Mouse (Mus musculus) thymus, postnatal 10 days (tissue): Measurements from ENCODE around the gene Gm20388.

Experiments used
- DNase-seq, 2 experiments: peaks; one replicate each; pipeline ENCODE4 v3.0.0; 2021; ENCODE audit warnings: low spot score in 2 of 2

Gene Gm20388

DNA sequence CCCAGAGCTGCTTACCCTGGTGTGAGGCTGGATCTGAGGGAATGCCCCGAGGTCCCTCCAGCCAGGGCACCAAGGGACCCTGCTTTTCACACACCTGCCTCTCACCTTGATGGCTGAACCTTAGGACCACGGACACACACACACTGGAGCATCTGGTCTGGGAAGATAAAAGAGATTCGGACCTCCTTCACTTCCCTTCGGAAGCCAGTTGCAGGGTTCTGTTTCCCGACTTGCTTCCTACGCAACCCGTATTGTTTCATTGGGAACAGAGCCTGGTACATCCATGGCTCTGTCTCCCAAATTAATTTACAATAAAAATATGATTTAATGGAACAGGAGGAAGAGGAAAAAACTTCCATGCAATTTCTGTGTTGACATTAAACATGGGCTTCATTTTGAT is 966.4 kb downstream of the Gm20388 start:
- no peak for DNase-seq

DNA sequence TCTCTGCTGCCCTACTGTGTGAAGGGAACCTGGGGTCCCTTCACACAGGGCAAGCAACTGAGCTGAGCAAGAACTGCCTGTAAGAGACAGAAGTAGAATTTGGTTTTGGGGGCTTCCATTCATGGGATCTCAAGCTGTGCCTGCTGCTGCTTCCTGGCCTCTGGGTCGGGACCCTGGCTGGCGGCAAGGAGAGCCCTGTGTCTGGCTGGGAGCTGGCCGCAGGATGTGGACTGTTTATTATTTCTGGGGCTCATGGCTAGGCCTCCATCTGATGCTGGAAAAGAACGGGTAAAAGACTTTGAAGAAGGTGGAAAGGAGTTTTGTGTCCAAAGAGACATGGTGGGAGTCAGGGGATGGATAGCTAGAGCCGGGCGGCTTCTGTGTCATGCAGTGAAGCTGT is 969.3 kb downstream of the Gm20388 start:
- no peak for DNase-seq

DNA sequence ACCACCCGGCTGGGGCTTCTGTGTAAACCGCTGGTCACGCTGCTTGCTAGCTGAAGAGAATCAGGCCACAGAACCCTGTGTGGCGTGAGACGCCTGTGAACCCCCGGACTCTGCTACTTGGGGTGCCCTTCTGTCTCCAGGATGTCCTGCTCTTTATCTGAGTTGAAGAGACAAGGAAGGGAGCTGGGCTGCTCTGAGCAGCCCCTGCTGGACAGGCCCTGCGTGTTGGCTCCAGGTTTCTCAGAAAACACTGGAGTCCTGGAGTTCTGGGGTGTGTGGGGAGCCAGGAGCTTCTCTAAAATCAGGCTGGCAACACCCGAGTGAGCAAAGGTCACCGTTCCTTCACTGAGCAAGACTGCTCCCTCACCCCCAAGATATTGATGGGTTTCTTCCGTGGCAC is 971.0 kb downstream of the Gm20388 start:
- DNase-seq = no peak

DNA sequence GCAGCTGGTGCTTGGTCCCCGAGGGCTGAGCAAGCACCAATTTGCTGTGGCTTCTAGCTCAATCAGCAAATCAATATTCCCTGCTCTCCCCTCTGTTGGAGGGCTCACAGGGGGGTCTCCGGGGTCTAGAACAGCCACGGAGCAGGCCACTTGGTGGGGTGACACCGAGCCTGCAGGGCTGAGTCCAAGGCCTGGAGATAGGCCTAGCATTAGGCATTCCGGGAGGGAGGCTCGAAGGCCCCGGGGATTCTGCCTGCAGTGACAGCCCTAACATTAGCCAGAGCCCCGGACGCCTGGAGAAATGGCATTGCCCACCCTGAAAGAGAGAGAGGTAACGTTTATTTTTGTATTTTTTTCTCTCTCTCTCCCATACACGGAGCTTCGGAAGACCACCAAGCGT is 972.0 kb downstream of the Gm20388 start:
- no peak for DNase-seq

DNA sequence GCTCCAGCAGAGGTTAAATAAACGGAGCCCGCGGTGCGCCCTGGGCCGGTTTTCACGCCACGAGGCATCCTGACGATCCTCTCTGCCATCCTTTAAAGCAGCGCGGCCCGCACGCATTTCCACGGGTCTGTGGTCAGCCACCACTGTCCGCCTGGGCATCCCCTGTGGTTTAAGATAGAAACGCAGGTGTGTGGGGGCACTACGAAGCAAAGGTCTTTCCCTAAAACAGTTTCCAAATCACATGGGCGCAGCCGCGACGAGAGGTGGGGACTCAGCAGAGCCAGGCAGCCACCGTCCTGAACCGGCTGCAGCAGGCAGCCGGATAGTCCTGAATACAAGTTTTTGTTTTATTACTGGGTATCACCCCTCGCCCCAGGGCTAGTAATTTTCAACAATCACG is 972.7 kb downstream of the Gm20388 start:
- no peak for DNase-seq

DNA sequence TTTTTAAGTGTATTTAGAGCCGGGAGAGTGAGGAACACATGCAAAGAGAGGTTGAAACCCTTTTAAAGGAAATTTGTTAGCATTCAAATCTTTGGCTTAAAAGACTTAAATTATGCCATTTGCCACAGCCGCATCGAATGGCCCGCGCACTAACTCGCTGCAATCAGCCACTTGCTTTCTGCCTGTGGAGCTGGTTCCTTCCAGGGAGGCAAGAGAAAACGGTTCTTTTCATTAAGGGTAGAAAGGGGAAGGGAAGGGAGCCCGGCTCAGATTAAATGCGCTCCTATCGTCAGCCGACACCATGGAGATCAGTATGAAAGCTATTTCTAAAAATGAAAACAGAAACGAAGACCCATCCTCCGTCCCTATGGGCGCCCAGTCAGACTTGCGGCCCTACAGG is 973.2 kb downstream of the Gm20388 start:
- no peak for DNase-seq

DNA sequence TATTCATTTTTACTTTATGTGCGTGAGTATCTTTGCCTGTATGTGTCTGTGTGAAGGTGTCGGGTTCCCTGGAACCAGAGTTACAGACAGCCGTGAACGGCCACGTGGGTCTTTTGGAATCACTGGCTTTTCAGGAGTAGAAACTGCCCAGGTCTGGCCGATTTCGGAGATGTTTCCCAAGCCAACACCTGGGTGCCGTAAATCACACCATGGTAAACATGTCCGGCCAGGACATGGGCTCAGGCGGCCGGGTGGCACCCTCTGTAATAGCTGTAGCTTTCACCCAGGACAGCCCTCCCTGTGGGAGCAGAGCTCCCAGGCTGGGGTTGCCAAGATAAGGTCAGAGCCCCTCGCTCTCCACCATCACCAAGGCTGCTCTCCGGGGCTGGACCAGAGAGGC is 974.2 kb downstream of the Gm20388 start:
- no peak for DNase-seq

DNA sequence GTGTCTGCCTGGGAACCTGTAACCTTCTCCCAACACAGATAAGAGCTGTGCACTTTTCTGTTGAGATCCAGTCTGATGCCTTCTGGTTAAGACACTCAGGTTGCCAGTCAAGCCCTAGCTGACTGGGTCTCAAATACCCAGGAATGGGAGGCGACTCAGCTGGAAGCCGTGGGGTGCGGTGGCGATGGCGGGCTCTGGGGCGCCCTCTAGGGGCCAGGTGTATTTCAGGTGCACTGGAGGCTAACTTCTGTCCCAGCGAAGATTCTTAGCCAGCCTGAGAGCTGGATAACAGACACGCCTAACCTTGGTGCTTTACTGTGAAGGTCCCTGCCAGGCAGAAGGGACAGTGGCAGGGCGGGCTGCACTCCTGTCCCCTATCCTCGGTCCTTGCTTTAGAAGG is 976.6 kb downstream of the Gm20388 start:
- peak in 1 of 2 experiments; percentile 31 for DNase-seq

DNA sequence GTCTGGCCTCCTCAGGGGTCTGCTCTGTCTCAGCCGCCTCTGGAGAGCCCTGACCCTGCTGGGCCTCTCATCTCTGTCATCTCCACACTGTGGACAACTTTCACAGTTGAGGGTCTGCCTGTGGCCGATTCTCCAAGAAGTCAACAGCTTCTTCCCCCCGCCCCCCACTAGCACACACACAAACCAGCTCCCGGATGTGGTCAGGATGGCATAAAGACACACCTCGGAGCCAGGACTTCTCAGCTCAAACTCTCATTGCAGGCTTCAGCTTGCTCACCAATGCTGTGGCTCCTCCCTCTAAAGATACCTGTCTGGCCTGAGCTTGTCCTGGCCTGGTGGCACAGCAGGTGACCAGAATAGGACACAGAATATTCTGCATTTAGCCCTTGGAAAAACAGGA is 977.4 kb downstream of the Gm20388 start:
- peak in 1 of 2 experiments; percentile 14 for DNase-seq

DNA sequence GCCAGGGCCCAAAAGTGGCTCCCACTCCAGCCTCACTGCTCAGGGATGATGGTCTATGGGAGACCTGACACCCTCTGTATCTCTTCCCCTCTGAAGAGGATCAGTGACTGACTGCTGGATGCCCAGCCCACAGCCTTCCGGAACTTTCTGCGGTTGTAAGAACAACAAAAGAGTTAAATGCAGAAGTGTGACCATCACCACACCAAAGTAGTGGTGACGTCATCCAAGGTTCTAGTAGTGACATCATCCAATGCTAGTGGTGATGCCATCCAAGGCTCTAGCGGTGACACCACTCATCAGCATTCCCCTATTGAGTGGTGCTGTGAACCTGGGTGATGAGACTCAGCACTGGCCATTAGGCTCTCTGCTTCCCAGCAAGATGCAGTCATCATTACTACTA is 978.5 kb downstream of the Gm20388 start:
- DNase-seq = no peak

DNA sequence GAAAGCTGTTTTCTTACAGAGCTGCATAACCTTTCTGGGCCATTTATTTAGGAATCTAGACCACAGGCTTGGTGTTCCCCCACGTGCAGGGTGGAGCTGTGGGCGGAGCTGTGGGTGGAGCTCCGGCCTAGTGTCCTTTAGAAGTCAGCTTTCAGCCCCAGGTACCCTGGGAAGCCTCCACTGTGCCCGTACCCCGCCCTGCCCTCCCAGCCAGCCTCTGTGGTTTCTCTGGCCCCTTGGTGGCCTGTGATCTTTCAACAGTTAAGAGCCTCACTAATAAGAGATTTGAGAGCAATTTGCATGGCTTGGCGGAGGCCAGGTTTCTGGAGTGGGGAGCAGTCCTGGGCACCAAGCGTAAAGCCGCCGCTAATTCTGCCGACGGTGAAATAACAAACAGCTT is 979.4 kb downstream of the Gm20388 start:
- DNase-seq = no peak

DNA sequence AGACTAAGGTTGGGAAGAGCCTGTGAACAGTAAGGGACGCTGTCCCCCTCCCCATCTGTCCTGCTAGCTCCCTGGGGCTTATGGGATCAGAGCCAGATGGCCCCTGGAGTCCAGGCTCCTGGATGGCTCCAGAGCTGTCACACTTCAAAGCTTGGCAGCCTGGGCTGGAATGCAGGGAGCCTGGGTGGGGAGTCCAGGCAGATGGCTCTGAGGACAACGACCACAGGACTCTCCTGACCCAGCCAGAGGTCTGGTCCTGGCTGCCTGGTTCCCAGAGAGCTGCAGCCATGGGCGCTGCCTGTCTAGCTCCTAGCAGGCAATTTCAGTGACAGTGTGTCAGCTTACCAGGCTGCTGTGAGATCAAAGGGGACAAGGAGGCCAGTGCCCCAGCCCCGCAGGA is 984.4 kb downstream of the Gm20388 start:
- DNase-seq = no peak

DNA sequence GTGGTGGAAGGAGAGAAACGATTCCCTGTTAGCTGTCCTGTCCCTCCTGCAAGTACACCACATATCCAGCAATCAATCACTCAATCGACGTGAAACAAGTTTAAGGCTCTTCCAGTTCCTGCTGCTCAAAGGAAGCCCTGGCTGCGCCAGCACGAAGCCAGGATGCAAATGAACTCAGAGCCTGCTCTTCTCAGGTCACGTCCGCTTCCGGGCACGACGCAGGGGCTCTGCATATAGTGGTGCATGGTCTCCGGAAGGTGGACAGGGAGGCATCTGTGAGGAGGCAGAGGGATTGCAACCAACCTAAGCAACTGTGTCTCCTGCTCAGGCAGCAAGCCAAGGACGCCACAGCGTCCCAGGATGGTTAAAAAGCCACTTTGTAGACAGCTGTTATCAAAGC is 985.0 kb downstream of the Gm20388 start:
- no peak for DNase-seq

DNA sequence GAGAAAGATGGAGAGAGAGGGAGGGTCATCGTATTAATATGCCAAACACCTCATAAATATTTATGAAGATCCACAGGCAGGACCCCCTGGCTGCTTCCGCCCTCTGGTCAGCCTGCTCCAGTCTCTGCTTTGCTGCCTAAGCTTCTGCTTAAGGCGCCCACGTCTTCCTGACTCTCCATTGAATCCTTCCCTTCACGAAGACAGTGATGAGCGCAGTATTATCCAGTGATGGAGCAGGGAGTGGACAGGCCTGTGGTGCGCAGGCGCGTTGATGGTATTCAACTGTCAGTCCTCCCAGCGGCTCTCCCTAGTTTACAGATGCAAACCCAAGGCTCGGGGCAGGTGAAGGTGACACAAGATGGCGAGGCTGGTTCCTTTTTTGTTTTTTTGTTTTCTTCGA is 985.6 kb downstream of the Gm20388 start:
- no peak for DNase-seq

DNA sequence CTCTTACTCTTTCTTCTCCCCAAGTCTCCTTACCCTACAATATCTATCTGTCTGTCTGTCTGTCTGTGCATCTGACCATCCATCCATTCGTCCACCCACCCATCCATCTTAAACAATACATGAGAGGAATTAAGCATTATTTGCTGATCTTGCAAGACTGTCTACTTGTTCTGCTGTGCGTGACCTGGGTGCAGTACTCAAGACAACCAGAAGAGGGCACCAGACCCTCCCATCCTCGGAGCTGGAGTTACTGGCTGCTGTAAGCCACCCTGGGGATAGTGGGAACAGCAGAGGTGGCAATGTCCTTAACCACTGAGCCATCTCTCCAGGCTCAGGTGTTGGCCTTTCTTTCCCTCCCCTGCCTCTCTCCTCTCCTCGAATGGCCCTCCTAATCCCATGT is 987.4 kb downstream of the Gm20388 start:
- peak; percentile 11 to 59 for DNase-seq

DNA sequence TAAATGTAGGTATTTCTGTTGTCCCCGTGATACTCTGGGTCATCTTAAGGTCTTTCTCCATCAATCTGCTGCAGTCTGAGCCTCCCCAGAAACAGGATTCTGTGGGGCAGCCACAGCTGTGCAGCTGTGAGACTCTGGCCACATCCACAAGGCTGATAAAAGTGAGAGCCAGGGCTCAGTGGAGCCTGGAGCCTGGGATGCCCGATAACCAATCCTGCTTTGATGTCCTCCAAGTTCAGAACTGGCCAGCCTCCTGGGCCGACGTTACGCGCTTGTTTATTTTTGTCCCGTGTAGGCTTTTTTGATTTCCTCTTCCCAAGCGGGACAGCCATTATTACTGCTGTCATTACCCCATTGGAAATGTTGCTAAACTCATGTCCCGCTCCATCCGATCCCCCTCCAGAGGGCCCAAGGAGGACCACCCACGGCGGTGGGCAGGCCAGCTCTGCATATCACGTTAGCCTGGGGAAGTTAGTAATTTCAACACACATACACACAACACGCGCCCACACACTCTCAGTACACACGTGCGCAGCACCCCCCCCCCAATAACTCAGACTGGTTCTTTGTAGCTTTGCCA is 988.3 kb downstream of the Gm20388 start:
- no peak for DNase-seq

DNA sequence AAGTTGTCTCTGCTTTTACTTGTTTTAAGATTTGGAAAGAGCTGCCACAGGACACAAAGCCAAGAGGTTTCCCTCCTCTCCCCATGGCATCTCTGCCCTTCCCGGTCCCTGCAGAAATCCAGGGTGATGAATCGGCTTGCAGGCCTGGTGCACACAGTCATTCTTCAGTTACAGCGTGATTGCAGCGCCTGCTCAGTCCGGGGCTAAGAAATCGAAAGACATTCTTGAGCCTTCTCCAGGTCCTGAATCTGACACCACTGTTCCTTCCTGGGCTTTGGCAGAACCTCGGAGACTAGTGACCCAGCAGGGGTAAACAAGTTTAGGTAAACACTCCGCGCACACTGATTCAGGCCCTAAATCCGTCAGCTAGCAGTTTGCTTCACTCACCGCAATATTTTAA is 991.7 kb downstream of the Gm20388 start:
- no peak for DNase-seq

DNA sequence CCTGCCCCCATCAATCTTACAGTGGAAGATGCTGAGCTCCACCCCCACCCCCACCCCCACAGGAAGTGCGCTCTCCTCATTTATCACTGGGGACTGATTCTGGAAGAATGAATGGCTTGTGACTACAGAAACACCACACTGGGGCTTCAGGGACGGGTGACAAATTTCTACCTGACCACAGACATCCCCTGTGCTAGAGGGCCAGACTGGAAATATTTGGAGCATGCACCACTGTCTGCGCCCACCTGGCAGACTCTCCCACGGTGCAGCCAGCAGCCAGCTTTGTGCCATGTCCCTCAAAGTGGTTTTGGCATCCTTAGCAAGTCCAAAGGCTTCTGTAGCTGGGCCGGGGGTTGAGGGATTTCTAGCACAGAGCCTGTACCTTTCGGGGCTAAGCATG is 997.0 kb downstream of the Gm20388 start:
- no peak for DNase-seq

DNA sequence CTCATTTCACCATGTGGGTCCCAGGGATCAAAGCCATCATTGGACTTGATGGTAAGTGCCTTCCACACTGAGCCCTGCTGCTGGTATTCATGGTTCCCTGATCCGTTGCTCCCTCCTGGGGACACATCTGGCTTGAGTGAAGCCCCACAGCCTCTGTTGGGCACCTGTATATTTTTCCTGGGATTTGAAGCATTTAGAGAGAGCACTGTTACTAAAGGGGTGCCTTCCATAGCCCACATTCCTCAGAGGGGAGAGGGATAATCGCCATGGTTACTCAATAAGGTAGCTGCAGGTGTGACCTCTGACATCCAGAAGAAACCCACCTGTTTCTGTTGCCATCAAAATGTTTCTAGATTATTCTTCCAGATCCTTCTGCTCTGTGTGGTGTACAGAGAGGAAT is 1000.3 kb downstream of the Gm20388 start:
- no peak for DNase-seq

DNA sequence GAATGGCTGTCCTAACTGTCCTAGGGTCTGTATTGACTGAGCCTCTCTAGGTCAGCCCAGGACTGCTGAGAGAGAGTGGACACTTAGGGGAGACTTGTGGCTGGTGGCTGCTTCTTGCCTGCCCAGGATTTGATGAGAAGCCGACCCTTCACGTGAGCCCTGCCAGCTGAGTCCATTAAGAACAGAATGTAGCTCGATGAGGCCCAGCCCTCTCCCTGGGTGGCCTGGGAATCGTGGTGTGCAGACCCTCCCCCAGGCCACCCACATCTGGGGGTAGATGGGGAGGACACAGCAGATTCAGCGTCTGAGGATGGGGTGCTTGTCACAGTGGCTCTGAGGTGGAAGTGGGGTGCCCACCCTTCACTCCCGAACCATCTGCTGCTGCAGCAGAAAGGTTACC is 1001.8 kb downstream of the Gm20388 start:
- DNase-seq = no peak

DNA sequence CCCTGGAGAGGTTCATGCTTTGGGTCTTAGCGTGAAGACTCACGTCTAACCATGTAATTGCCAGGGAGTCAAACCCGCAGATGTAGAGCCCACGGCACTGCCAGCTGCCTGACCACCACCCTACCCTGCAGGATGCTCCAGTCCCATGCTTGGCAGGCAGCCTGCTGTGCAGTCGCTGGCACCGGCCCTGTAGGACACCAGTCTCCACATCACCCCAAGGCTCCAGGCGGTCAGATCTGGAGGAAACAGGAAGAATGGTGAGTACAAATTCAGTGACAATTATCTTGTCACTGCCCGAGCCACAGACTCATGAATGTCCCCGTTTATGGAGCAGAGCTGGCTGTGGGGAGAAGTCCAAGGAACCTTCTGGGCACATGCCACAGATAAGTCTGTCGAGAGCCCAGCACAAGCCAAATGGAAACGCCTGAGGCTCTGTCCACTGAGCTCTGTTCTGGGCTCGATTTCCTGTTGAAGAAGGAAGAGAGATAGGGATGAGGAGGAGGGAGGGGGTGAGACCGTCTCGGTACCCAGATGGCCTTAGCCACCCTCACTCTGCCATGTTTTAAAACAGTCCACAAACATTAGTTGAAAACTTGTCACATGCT is 1006.3 kb downstream of the Gm20388 start:
- no peak for DNase-seq

DNA sequence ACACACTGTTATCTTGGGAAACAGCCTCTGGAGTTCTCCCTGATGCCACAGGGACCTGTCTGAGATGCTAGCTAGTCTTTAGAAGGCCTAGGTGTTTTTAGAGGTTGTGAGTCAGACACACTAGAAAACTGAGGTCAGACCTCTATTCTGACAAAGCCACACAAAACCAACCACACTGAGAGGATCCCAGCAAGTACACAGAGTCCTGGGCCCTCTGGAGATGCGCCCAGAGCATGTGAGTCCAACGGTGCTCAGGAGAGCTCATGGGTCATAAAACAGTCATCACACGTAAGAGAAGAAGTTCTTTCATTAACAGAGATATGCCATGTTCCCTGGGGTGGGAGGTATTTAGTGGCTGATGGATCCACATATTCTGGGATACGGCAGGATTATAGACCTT is 1009.9 kb downstream of the Gm20388 start:
- no peak for DNase-seq

DNA sequence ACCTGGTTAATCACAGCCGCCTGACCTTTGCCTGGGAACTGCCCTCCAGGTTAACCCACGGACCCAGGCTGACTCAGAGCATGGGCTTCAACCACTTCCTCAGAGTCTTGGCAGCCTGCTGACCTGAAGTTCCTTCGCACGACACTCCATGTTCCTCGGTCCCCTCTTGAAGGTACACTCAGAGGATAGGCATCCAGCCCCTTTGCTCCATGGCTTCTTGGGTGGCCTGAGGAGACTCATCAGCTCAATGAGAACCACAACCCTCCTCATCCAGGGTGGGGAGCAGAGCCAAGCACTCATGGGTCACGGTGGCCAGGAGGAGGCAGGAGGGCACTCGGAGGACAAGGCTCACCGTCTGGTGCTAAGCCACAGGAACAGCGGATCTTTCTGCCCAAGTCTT is 1015.6 kb downstream of the Gm20388 start:
- no peak for DNase-seq

DNA sequence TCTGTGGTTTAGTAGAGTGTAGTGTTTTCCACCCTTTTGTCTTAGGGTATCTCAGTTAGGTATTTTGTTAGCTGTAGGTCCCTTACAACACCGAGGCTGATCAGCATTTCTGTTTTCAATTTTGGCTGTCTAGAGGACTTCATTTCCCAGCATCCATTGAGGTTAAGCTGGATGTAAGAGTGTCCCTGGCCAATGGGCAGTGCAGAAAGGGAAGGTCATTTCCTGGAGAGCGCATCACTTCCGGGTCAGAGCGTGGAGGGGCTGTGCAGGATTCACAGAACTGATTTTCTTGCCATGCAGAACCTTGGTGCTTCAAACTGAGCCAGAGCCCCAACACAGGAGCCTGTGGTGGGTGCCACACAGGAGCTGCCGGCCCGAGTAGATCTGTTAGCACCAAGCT is 1017.4 kb downstream of the Gm20388 start:
- no peak for DNase-seq
